Mouse (Mus musculus): Measurements from ENCODE around the gene Gtf2a2. TPM values are rescaled to one million over a fixed set of nuclear protein-coding genes. Genes with fewer than 3 reads are reported as not detected.
"Not testable (repeated sequence)": the region's sequence is repeated elsewhere in the genome, so short reads cannot be mapped to it uniquely, and the experiment has no call there.

The Gtf2a2 gene
- polyA plus RNA-seq, 1 experiment from 2014 or later, result 191 TPM

DNA sequence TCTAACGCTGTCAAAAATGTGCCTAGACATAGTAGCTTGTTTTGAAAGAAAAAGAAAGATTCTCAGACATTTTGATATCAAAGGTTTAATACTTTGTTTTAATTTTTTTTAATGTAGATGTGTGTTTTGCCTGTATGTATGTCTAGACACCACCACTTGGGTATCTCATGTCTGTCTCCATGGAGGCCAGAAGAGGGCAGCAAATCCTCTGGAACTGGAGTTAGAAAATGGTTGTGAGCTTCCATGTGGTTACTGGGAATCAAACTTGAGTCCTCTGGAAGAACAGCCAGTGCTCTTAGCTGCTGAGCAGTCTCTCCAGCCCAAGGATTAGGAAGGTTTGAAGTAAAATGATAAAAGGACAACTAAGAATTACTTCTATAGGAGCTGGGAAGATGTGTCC, 13.0 kb upstream of the Gtf2a2 start:
- no peak overlapping the region for H3K4me3 ChIP-seq
- H3K9ac ChIP-seq (replicated peaks), result no peak overlapping the region
- no peaks in the 10 kb centered on the region for H3K27me3 ChIP-seq
- peaks cover 89% of the 10 kb centered on the region for H3K36me3 ChIP-seq
- H3K4me1 ChIP-seq, result no peaks in the 10 kb centered on the region
- no peak overlapping the region for H3K4me2 ChIP-seq (replicated peaks)
- WGBS, result 76% methylated on average over 1 of the region's 1 CpGs
- no peaks in the 10 kb centered on the region for H3K9me3 ChIP-seq
- no peak overlapping the region for H3K27ac ChIP-seq (replicated peaks)
- ATAC-seq (ENCODE audit: low FRiP score, low read depth), result no peak

DNA sequence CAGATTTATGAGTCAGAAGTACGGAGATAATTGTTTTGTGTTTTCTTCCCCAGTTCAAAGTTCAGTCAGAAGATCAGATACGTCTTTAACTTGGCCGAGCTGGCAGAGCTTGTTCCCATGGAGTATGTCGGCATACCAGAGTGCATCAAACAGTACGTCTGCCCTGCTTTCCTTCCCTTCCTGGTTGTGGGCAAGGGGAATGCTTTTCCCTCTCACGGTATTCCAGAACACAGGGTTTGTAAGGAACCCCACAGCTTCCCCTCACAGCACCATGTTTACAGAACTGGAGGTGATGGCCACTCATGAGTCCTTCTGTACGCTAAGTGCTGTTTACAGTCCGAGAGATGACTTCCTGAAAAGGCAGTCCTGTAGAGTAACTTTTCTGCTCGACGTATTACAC, 8.8 kb upstream of the Gtf2a2 start:
- Histone ChIP-seq H3K4me3 (no peak overlapping the region), H3K36me3 (peaks cover 82% of the 10 kb centered on the region), H3K27me3 (no peaks in the 10 kb centered on the region), H3K4me2 (replicated peaks) (no peak overlapping the region), H3K4me1 (no peaks in the 10 kb centered on the region), H3K27ac (replicated peaks) (no peak overlapping the region), H3K9ac (replicated peaks) (no peak overlapping the region), H3K9me3 (no peaks in the 10 kb centered on the region)
- 90% methylated on average over 10 of the region's 10 CpGs for WGBS
- ATAC-seq (ENCODE audit: low FRiP score, low read depth), result no peak

DNA sequence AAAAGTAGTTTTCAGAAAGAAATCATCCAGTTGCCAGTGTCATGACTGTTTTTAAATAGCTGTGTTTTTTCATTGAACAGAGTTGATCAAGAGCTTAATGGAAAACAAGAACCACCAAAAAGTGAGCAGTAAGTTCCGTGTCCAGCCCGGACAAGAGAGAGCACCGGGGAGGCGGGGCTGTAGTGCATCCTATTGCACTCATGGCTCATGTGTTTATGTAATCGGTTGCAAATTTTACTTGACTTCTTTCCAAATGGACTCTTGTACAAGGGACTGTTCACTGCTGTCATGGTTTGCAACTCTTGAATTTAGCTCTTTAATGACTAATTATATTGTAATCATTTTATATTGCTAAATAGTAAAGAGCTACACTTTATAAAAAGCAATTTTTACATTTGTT, 5.4 kb upstream of the Gtf2a2 start:
- WGBS, result 93% methylated on average over 5 of the region's 5 CpGs
- peaks cover 68% of the 10 kb centered on the region for H3K36me3 ChIP-seq

DNA sequence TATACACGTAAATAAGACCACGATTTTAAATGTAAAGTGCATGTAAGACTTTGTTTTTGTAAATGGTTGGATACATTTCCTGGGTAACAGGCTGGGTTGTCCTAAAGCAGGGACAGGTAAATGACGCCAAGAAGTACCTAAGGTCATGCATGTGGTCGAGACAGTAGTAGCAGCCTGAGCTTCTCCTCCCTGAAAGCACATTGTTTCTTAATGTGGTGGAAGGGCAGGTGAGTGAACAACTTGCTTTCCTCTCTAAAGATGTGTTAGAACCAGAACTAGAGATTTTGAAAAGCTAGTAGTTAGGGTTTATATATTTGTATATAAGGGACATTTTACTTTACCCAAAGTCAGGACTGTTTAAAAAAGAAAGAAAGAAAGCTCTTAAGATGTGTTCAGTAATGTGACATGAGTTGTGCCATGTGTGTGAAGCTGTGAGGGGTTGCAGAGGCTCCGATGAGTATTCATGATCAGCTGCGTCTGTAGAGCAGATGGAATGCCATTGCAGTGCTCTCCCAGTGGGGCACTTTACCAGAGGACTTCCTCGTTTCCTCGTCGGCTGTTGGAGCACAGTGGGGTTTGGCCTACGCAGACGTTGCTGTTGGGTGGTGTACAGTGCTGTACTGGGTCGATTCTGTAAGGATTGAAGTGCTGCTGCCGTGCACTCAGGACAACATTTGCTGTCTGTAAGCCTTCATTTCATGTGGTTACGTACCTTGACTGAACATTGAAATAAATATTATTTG, 4.7 kb upstream of the Gtf2a2 start:
- H3K4me2 ChIP-seq (replicated peaks), result no peak overlapping the region
- peaks cover 61% of the 10 kb centered on the region for H3K36me3 ChIP-seq
- no peak for ATAC-seq (ENCODE audit: low FRiP score, low read depth)
- no peaks in the 10 kb centered on the region for H3K9me3 ChIP-seq
- H3K27me3 ChIP-seq, result no peaks in the 10 kb centered on the region
- no peak overlapping the region for H3K27ac ChIP-seq (replicated peaks)
- H3K4me3 ChIP-seq, result no peak overlapping the region
- H3K4me1 ChIP-seq, result no peaks in the 10 kb centered on the region
- no peak overlapping the region for H3K9ac ChIP-seq (replicated peaks)
- WGBS, result 90% methylated on average over 14 of the region's 14 CpGs

More for the DNA sequence above, 5.4 kb upstream of the Gtf2a2 start:
- no peak for ATAC-seq (ENCODE audit: low FRiP score, low read depth)
- no peak overlapping the region for H3K9ac ChIP-seq (replicated peaks)
- H3K4me1 ChIP-seq, result no peaks in the 10 kb centered on the region
- no peak overlapping the region for H3K4me3 ChIP-seq
- H3K27me3 ChIP-seq, result no peaks in the 10 kb centered on the region
- H3K4me2 ChIP-seq (replicated peaks), result no peak overlapping the region
- no peaks in the 10 kb centered on the region for H3K9me3 ChIP-seq
- no peak overlapping the region for H3K27ac ChIP-seq (replicated peaks)

DNA sequence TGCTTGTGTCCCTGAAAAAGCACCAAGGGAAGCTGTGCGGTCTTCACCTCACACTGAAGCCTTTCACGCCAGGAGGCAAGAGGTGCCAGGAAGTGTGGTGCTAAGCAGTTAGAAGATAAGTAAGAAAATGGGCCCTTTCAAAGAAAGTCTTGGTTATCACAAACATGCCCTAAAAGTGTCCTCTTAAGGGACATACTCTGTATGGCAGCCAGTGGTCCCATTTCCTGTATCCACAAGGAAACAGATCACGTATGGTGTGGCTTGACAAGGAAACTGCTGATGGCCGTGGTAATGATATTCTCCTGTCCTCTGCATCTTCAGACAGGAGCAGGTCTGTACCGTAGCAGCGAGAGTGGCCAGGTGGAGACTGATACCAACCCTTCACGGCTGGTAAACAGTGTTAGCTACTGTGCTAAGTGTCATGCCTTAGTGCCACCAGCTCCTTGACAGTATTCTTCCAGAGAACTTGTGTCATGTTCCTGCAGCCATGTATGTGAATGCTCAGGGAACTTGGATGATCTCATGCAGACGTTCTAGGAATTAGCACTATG, 2.5 kb upstream of the Gtf2a2 start:
- H3K4me3 ChIP-seq, result no peak overlapping the region
- H3K4me1 ChIP-seq, result peaks cover 10% of the 10 kb centered on the region
- no peaks in the 10 kb centered on the region for H3K9me3 ChIP-seq
- H3K9ac ChIP-seq (replicated peaks), result no peak overlapping the region
- no peak for ATAC-seq (ENCODE audit: low FRiP score, low read depth)
- no peak overlapping the region for H3K4me2 ChIP-seq (replicated peaks)
- no peak overlapping the region for H3K27ac ChIP-seq (replicated peaks)
- 90% methylated on average over 8 of the region's 8 CpGs for WGBS
- peaks cover 41% of the 10 kb centered on the region for H3K36me3 ChIP-seq
- H3K27me3 ChIP-seq, result no peaks in the 10 kb centered on the region

DNA sequence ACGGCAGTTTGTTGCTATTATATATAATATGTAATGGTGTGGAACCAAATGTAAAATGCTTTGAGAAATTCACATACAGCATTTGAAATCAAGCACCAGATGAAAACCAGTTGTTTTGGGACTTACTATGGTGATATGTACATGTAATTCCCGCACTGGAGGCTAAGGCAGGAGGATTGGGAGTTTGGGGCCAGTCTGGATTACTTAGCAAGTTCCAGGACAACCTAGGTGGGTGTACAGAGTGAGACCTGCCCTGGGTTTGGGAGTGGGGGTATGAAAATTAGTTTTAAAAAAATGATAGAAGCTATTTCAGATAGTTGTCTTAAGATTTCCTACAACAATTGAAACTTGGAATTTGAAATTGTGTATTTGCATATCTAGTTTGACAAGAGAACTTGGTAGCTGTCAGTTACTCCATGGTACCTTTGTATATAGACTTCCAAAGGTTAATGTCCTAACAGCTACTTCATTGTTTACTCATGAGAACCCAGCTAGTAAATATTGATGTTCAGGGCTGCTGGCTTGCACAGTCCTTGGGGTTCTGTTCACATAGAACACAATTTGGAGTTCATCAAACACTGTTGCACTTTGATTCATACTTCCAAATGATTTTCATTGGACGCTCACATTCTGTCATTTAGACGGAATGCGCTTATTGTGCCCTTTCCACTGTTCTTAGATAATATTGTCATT, 1.4 kb upstream of the Gtf2a2 start:
- Histone ChIP-seq H3K36me3 (peaks cover 38% of the 10 kb centered on the region), H3K9me3 (no peaks in the 10 kb centered on the region), H3K27ac (replicated peaks) (no peak overlapping the region), H3K9ac (replicated peaks) (no peak overlapping the region), H3K27me3 (no peaks in the 10 kb centered on the region), H3K4me2 (replicated peaks) (no peak overlapping the region), H3K4me3 (no peak overlapping the region), H3K4me1 (peaks cover 10% of the 10 kb centered on the region)
- 96% methylated on average over 5 of the region's 5 CpGs for WGBS
- ATAC-seq (ENCODE audit: low FRiP score, low read depth), result no peak

DNA sequence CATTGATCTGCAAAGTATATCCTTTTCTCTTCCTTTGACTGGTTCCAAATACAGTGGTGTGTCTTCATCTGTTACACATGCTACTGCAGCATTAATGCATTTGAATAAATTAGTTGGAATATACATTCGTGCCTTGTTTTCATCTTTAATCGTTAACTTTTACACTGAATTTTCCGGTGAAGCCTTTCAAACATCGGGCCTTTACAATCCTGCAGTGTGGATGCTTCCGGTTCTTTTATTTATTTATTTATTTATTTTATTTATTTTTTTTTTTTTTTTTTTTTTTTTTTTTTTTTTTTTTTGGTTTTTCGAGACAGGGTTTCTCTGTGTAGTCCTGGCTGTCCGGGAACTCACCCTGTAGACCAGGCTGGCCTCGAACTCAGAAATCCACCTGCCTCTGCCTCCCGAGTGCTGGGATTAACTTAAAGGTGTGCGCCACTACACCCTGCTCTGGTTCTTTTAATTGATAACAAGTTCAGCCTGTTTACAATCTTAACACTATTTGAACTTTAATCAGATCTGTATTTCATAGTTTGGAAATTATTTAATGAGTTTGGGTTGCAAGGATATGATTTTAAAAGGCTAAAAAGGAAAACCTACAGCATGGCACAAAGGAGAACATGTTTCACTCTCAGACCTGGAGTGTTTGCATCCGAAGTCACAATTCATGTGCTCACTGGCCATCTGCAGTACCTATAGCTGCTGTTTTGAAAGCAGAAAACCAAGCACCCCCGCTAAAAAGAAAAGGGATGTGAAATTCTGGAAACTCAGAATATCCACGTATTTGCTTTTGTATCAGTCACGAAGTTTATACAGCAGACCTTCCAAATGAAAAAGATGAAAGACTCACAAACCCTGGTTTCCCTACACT, 578 bp upstream of the Gtf2a2 start:
- peak; percentile 16; the same call in 1 of the 2 replicates for ATAC-seq (ENCODE audit: low FRiP score, low read depth)
- WGBS, result 64% methylated on average over 14 of the region's 14 CpGs
- Histone ChIP-seq H3K36me3 (peaks cover 39% of the 10 kb centered on the region), H3K9me3 (no peaks in the 10 kb centered on the region), H3K4me2 (replicated peaks) (peak overlapping the region; percentile 71), H3K9ac (replicated peaks) (peak overlapping the region; percentile 93; the same call in 1 of the 2 replicates), H3K4me3 (peak overlapping the region; percentile 92), H3K27me3 (no peaks in the 10 kb centered on the region), H3K27ac (replicated peaks) (peak overlapping the region; percentile 89), H3K4me1 (peaks cover 10% of the 10 kb centered on the region)

DNA sequence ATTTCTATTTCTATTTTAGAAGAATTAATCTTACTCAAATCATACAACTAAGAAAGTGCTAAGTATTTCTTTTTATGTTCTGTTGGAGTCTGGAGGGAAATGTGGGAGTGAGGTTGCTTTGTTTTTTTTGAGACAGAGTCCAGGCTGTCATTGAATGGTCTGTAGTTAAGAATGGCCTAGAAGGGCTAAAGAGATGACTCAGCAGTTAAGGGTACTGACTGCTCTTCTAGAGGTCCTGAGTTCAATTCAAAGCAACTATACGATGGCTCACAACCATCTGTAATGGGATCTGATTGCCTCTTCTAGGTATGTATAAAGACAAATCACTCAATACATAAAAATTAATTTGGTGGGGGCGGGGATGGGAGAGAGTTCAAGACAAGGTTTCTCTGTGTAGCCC, 3.3 kb downstream of the Gtf2a2 start:
- ATAC-seq (ENCODE audit: low FRiP score, low read depth), result no peak
- no peak overlapping the region for H3K27ac ChIP-seq (replicated peaks)
- 98% methylated on average over 2 of the region's 2 CpGs for WGBS
- no peak overlapping the region for H3K4me2 ChIP-seq (replicated peaks)
- H3K36me3 ChIP-seq, result peaks cover 19% of the 10 kb centered on the region
- H3K4me3 ChIP-seq, result no peak overlapping the region
- no peak overlapping the region for H3K9ac ChIP-seq (replicated peaks)
- no peaks in the 10 kb centered on the region for H3K27me3 ChIP-seq
- H3K4me1 ChIP-seq, result peaks cover 10% of the 10 kb centered on the region
- H3K9me3 ChIP-seq, result no peaks in the 10 kb centered on the region

DNA sequence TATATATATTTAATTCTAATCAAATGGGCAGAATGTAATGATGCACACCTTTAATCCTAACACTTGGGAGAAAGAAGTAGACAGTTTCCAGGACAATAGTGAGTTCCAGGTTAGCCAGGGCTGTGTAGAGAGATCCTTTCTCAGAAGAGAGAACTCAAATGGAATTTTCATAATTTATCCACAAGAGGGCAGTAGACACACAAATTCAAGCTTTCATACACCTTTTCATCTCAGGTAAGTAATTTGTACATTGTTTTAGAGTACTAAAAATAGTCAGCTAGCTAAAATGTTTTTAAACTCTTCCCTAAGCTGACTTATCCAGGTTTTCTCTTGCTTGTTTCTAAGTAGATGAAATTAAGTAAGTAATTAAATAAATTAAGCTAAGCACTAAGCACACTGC, 6.5 kb downstream of the Gtf2a2 start:
- Histone ChIP-seq H3K27ac (replicated peaks) (no peak overlapping the region), H3K4me2 (replicated peaks) (no peak overlapping the region), H3K9me3 (no peaks in the 10 kb centered on the region), H3K9ac (replicated peaks) (no peak overlapping the region), H3K4me1 (peaks cover 1% of the 10 kb centered on the region), H3K36me3 (peaks cover 25% of the 10 kb centered on the region), H3K4me3 (no peak overlapping the region), H3K27me3 (no peaks in the 10 kb centered on the region)
- ATAC-seq (ENCODE audit: low FRiP score, low read depth), result no peak

DNA sequence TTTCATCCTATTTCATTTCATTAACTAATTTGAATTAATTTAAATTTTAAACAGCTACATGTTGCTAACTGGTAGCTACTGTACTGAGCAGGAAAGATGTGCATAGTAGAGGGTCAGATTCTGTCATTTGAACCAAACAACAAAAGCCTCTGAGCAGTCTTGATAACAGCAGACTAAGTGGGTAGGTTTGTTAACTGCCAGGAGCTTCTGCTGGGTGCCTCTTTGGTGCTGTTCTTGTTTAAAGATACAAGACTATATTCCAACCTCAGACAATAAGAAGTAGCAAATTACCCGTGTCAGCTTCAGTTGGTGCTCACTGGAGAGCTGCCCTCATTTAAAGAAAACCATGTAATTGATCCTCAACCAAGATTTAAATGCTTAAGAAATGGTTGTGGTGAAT, 9.3 kb downstream of the Gtf2a2 start:
- Histone ChIP-seq H3K4me2 (replicated peaks) (no peak overlapping the region), H3K4me3 (no peak overlapping the region), H3K9me3 (no peaks in the 10 kb centered on the region), H3K9ac (replicated peaks) (no peak overlapping the region), H3K27ac (replicated peaks) (no peak overlapping the region), H3K4me1 (no peaks in the 10 kb centered on the region), H3K27me3 (no peaks in the 10 kb centered on the region), H3K36me3 (peaks cover 20% of the 10 kb centered on the region)
- 73% methylated on average over 1 of the region's 1 CpGs for WGBS
- ATAC-seq (ENCODE audit: low FRiP score, low read depth), result no peak

DNA sequence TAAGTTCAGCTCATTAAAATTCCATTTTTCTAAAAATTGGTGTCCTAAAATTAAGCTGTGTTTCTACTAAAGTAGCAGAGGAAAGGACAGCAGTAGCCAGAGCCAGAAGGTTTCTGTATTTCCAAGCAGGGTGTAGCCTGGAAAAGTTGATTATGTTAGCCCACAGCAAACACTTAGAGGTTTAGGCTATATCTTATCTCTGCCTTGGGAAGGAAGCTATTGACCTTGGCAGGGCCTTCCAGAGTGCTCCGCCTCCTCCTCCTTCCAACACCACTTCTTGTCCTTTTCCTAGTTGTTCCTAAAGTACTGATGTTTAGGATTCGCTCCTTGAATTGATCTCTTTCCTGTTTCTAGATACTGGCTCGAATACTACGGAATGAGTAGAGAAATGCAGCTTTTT, 9.7 kb downstream of the Gtf2a2 start:
- Histone ChIP-seq H3K4me3 (no peak overlapping the region), H3K4me2 (replicated peaks) (no peak overlapping the region), H3K9me3 (no peaks in the 10 kb centered on the region), H3K27me3 (no peaks in the 10 kb centered on the region), H3K9ac (replicated peaks) (no peak overlapping the region), H3K27ac (replicated peaks) (no peak overlapping the region), H3K4me1 (no peaks in the 10 kb centered on the region), H3K36me3 (peaks cover 19% of the 10 kb centered on the region)
- WGBS, result 90% methylated on average over 4 of the region's 4 CpGs
- no peak for ATAC-seq (ENCODE audit: low FRiP score, low read depth)

DNA sequence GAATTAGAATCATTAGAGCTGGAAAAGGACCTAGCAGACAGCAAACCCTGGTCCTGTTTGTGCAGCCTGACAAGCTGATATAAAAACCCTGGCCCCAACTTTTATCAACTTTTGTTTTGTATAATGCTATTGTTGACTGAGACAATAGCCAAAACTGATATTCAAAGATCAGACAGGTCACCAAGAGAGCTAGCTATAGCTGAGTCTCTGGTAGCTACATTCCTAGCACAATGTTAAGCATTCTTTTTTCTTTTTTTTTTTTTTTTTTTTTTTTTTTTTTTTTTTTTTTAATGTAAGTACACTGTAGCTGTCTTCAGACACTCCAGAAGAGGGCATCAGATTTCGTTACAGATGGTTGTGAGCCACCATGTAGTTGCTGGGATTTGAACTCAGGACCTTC, 11.3 kb downstream of the Gtf2a2 start:
- WGBS, result 67% methylated on average over 1 of the region's 1 CpGs
- H3K9me3 ChIP-seq; H3K4me2 ChIP-seq (replicated peaks); H3K4me1 ChIP-seq; ATAC-seq (ENCODE audit: low FRiP score, low read depth); H3K9ac ChIP-seq (replicated peaks); H3K4me3 ChIP-seq; H3K27ac ChIP-seq (replicated peaks); H3K27me3 ChIP-seq: not testable (repeated sequence)
- H3K36me3 ChIP-seq, result peaks cover 17% of the 10 kb centered on the region
